Mouse (Mus musculus) v-Abl transformed pro-B cells (cell line): Measurements from ENCODE around the gene Pcnx3.
"Not testable (repeated sequence)": the region's sequence is repeated elsewhere in the genome, so short reads cannot be mapped to it uniquely, and the experiment has no call there.

Experiments used
- in situ Hi-C, 2 experiments: fragments of 400-800 bp; cut with MboI; formaldehyde crosslinking; loops; one replicate each; pipeline ENCODE4 v1.15.1; 2025; ENCODE audit not compliant: unreplicated experiment in 2 of 2

The Pcnx3 gene

GRCm38 (mm10) chr19:5713730-5714129 is 25.0 kb upstream of the Pcnx3 start:
- in situ Hi-C loops, result no loop called here

- in situ Hi-C loops, result no loop called here
These were observed 24.5 kb upstream of the Pcnx3 start for GRCm38 (mm10) chr19:5713255-5713654.

- in situ Hi-C loops, result no loop called here
These were observed 23.3 kb upstream of the Pcnx3 start for GRCm38 (mm10) chr19:5711907-5712460.

- in situ Hi-C loops, result no loop called here
These were observed 22.5 kb upstream of the Pcnx3 start for GRCm38 (mm10) chr19:5711218-5711617.

GRCm38 (mm10) chr19:5710581-5710980 is 21.9 kb upstream of the Pcnx3 start:
- in situ Hi-C loops, result no loop called here

GRCm38 (mm10) chr19:5710068-5710467 is 21.4 kb upstream of the Pcnx3 start:
- in situ Hi-C loops, result no loop called here

- in situ Hi-C loops, result loop anchor here in 1 of 2 experiments (10.0 kb wide), 1 partner anchor 70 kb away; the partner anchor contains the start of gene Scyl1
These were observed 16.3 kb upstream of the Pcnx3 start for GRCm38 (mm10) chr19:5704801-5705571.

- in situ Hi-C loops, result loop anchor here in 1 of 2 experiments (10.0 kb wide), 1 partner anchor 71 kb away; the partner anchor contains the start of gene Scyl1
These were observed 15.6 kb upstream of the Pcnx3 start, which contains the start of gene Kcnk7 for GRCm38 (mm10) chr19:5704163-5704800. TSS of gene Kcnk7 (plus strand) at chr19:5704367.

- in situ Hi-C loops, result no loop called here
These were observed 7.2 kb upstream of the Pcnx3 start for GRCm38 (mm10) chr19:5695849-5696462.

- in situ Hi-C loops, result no loop called here
These were observed 5.1 kb upstream of the Pcnx3 start for GRCm38 (mm10) chr19:5693801-5694200.

GRCm38 (mm10) chr19:5692913-5693396 is 4.2 kb upstream of the Pcnx3 start:
- in situ Hi-C loops, result no loop called here

GRCm38 (mm10) chr19:5692086-5692912 is 3.6 kb upstream of the Pcnx3 start:
- in situ Hi-C loops, result no loop called here

- in situ Hi-C loops, result no loop called here
These were observed 2.9 kb upstream of the Pcnx3 start for GRCm38 (mm10) chr19:5691601-5692000.

GRCm38 (mm10) chr19:5690343-5690735 is 1.6 kb upstream of the Pcnx3 start:
- in situ Hi-C loops, result no loop called here

- in situ Hi-C loops, result no loop called here
These were observed 1.0 kb upstream of the Pcnx3 start for GRCm38 (mm10) chr19:5689565-5690342.

- in situ Hi-C loops, result no loop called here
These were observed 350 bp upstream of the Pcnx3 start for GRCm38 (mm10) chr19:5689088-5689428.

GRCm38 (mm10) chr19:5687738-5688137 is 970 bp downstream of the Pcnx3 start:
- in situ Hi-C loops, result no loop called here

- in situ Hi-C loops, result not testable (repeated sequence)
These were observed 1.8 kb downstream of the Pcnx3 start for GRCm38 (mm10) chr19:5686954-5687353.

- in situ Hi-C loops, result no loop called here
These were observed 2.3 kb downstream of the Pcnx3 start for GRCm38 (mm10) chr19:5686437-5686836.
